Mouse (Mus musculus): Measurements from ENCODE around the gene Epha7.
A peak's percentile ranks its signal among the peaks of the same experiment; 100 is the strongest.

The Epha7 gene

DNA sequence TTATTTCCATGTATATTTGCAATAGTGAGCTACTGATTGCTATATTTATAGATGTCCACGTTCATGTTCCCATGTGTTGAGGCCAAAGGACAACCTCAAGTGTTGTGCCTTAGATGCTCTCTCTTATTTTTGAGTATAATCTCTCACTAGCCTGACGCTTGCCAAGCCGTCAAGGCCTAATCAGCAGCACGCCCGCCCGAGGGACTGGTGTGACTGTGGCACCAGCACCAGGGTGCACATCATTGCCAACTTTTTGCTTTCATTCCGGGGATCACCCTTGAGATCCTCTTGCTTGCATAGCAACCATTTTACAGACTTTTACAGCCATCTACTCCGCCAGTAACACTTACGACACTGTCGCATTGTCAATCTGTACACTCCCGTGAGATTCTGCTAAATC, 86.9 kb downstream of the Epha7 start:
- DNase-seq (ENCODE audit: low read depth, low spot score), result no peak

DNA sequence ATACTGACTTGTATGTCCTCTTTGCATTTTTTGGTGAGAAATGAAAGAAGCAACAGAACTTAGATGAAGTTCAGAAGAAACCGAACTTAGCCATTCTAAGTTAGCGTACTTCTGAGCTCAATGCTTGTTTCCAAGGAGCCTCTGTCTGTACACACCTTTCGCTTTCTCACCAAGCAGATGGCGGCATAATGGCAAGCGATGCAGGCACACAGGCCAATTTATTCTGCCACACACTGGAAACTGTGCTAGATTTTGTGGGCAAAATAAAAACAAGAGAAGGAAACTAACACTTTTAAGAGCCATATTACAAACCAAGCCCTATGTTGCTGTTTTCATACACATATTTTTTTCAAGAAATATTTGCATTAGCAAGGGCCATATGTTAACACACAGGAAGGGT, 88.6 kb downstream of the Epha7 start:
- DNase-seq (ENCODE audit: low read depth, low spot score), result no peak

DNA sequence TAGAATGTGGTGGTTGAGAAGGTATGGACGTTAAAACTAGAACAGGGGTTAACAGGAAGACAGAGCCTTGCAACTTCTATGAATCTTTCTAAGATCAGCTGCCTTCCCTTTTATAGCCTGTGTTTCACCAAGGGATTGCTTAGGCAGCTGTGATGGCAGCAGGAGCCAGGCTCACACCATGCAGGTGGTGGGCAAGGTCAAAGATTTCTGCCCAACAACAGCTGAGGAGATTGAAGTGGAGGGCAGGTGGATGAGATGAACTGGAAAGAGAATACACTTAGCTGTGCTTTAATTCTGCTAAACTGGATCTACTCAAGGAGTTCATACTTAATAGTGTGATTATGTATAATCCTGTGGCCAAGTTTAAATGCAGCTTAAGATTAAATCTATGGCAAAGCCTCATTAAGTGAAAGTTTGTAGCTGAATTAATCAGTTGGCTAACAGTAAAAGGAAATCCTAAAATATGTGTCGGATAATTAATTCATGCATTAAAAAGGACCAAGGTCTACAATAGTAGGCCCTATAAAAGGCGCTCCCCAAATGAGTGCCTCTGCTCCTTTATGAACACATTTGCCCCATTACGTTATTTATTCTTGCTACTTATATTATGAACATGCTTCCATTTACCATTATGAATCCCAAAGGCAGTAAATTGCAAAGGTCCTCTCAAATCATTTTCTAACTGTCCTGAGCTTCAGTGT, 89.2 kb downstream of the Epha7 start:
- no peak for DNase-seq (ENCODE audit: low read depth, low spot score)

GRCm38 (mm10) chr4:28906985-28907384, 94.1 kb downstream of the Epha7 start:
- DNase-seq (ENCODE audit: low read depth, low spot score), result no peak

- DNase-seq (ENCODE audit: low read depth, low spot score), result no peak
These were observed 97.2 kb downstream of the Epha7 start for GRCm38 (mm10) chr4:28910127-28910526.

GRCm38 (mm10) chr4:28912028-28912427, 99.1 kb downstream of the Epha7 start:
- no peak for DNase-seq (ENCODE audit: low read depth, low spot score)

DNA sequence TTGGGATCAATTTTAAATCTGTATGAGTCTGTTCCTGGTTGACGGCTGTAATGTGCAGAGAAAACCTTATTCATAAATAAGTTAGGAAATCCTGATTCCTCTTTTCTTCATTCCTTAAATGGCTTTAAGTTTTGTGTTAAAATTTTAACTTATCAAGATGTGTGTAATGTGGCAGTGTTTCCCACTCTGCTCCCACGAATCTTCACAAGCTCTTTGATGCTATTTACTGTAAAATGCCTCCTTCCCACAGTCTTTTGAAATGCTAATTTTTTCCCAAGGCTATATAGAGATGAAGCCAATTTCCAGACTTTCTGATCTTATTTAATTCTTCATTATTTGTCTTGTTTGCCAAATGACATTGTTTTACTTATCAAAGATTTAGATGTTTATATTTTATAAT, 100.7 kb downstream of the Epha7 start:
- no peak for DNase-seq (ENCODE audit: low read depth, low spot score)

DNA sequence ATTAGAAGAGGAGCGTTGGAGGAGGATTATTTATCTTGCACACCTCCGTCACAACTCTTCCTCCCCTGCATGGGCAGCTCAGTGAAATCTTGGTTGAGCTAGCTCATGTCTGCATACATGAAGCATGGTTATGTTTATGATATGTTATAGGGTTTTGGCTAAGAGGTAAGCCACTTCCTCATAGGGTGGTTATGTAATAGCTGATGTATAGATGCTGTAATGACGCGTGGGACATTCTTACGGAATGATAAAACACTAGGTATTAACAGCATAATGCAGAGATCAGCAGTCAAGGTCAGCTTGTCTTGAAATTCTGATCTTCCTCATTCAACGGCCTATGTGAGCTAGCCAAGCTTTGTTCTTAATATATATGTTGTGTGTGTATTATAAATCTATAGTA, 107.7 kb downstream of the Epha7 start:
- no peak for DNase-seq (ENCODE audit: low read depth, low spot score)

GRCm38 (mm10) chr4:28926072-28926471, 113.1 kb downstream of the Epha7 start:
- DNase-seq (ENCODE audit: low read depth, low spot score), result no peak

DNA sequence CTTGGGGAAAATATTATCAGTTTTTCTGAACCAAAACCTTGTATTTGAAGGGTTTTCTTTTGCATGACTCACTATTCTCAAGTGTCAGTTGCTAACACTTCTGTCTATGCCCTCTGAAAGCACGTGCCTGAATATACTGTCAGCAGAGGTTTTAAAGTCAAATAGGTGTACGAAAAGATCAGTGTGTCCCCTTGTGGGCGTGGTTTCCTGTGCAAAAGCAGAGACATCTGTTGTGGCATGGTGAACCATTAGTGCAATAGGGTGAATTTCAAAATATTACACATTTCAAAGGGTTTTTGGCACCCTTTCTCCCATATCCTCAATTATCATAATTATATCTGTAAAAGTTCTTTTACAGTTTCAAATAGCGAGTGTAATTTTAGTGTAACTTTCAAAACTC, 120.5 kb downstream of the Epha7 start:
- DNase-seq (ENCODE audit: low read depth, low spot score), result no peak

- no peak for DNase-seq (ENCODE audit: low read depth, low spot score)
These were observed 121.9 kb downstream of the Epha7 start for GRCm38 (mm10) chr4:28934802-28935201.

DNA sequence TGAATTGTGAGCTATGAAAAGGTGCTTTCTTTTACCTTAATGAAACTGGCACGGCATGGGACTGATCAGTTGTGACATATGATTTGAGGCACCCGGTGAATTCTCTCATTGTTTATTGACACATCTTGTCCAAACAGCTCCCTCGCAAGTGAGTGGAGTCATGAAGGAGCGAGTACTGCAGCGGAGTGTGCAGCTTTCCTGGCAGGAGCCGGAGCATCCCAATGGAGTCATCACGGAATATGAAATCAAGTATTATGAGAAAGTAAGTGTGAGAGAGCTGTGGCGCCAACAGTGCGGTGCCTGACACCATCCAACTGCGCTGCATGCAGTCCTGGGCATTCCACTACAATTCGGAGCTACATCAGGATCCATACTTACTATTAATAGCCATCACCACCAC, 122.6 kb downstream of the Epha7 start:
- no peak for DNase-seq (ENCODE audit: low read depth, low spot score)

DNA sequence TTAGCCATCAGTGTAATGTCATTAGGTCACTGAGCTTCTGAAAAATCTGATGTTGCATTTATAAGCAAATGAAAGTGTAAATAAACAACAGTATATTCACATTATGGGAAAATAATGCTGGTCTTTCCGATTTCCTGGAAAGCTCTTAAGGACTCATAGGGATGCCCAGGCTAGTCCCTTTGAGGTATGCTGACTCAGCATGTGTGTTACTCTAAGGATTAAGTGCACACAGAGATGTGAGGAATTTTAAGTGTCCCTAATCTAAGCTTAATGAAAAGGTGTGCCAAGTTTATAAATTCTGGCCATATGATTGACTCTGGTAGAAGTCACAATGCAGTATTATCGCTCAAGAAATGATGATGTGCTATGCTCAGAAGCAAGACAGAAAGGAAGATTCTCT, 127.8 kb downstream of the Epha7 start:
- DNase-seq (ENCODE audit: low read depth, low spot score), result no peak

DNA sequence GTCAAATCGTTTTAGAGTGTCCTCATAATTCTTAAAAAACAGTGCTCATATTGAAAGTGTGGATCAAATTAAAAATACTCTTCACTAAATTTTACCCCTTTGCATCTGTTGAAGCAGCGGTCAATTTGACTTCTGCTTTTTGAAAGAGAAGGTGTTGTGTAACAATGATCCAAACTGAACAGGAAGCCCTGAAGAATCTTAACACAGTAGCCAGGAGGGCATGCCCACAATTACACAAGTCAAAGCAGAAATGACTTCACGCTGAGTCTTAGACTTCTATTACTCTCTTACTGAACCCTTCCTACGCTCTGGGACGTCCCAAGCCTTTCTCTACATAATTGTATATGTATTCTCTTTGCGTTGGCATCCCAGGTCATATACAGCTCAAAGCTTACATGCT, 131.3 kb downstream of the Epha7 start:
- no peak for DNase-seq (ENCODE audit: low read depth, low spot score)

- DNase-seq (ENCODE audit: low read depth, low spot score), result no peak
These were observed 148.1 kb downstream of the Epha7 start for GRCm38 (mm10) chr4:28960889-28961560.

DNA sequence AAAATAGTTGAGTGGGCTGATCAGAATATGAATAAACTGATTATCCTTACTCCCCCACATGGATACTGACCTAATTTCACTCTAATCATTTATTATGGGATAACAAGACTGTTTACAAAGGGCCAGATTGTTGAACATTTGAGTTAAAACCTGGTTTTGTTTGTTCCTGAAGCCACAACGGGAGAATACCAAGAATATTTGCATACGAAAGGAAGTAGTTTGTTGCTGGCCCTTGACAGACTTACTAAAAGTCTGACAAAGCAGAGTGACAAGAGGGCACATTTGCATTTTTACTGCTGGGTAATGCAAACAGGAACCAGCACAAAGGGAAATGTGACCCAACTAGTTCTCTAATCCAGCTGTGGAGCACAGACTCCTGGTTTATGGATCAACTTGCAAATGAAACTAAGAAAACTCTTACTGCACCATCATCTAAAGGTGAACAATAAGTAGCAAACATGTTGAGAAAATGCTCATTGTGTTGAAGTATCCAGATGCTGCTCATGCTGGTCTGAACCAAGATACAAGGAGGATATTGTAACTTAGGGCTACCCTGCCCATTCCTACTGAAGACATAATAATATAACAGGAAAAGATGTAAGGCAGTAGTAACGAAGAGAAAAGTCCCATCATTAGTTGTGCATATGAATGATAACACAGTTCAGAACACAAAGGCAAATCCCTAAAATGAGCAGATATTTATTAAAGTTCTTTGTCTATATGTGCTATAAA, 154.8 kb downstream of the Epha7 start:
- DNase-seq (ENCODE audit: low read depth, low spot score), result peak; percentile 18

DNA sequence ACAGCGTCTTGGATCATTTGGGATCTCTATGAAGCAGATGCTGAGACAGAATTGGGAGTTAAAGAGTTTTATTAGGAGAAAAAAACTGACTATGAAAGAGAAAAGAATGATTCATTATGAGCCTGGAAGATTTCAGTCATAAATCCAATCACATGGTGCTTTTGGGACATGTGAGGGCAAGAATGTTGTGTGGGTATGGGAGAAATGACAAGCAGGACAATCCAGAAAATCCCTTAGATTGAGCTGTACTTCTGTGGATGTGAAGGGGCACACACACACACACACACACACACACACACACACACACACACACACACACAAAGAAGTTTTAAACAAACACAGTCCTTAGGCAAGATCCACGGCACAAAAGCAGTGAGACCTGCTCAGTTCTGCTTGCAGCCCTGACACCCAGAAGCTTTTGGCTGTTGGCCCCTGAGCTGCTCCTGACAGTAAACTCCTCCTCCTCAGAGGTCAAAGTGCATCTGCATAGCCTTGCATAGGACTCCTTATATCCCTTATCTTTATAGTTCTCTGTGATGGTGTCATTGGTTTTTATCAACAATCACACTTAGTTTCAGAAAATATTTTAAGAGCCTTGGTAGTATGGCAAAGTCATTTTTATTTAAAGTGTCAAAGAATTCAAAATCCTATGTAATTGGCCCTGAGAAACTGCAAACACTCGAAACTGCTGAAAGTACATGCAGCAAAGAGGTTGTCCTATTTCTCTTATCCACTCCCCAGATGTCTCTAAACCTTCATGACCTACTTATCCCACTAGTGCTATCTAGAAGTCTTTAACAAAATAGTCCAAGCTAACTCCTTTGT, 185.7 kb downstream of the Epha7 start:
- DNase-seq (ENCODE audit: low read depth, low spot score), result no peak

- DNase-seq (ENCODE audit: low read depth, low spot score), result no peak
These were observed 186.3 kb downstream of the Epha7 start for GRCm38 (mm10) chr4:28999287-28999595.

- no peak for DNase-seq (ENCODE audit: low read depth, low spot score)
These were observed 197.4 kb downstream of the Epha7 start for GRCm38 (mm10) chr4:29010333-29010732.
